Mouse (Mus musculus): ENCODE results near the gene Capzb. TPM values are rescaled to one million over a fixed set of nuclear protein-coding genes. Genes with fewer than 3 reads are reported as not detected.

Capzb gene
- polyA plus RNA-seq, 1 experiment, result 167 TPM

GRCm38 (mm10) chr4:139268242-139268641 is 75.5 kb downstream of the Capzb start:
- H3K36me3 ChIP-seq (ENCODE audit: control insufficient read depth, insufficient read depth, low read length), result peaks cover 15% of the 10 kb centered on the region
- no peak overlapping the region for H3K27ac ChIP-seq (ENCODE audit: control insufficient read depth, insufficient read depth, low read length)
- 93% methylated on average over 1 of the region's 1 CpGs for WGBS
- no peak for DNase-seq
- TF ChIP-seq POLR2A (IDR thresholded peaks at IDR 0.05; ENCODE audit: control insufficient read depth, extremely low read depth, insufficient read depth, low read length, poor library complexity), result no peak
- TF ChIP-seq CTCF (IDR thresholded peaks at IDR 0.05; ENCODE audit: borderline replicate concordance, control insufficient read depth, extremely low read depth, insufficient read depth, low read length, poor library complexity), result no peak
- no peaks in the 10 kb centered on the region for H3K4me1 ChIP-seq (replicated peaks; ENCODE audit: control insufficient read depth, insufficient read depth, low read length)
- no peak overlapping the region for H3K4me3 ChIP-seq (ENCODE audit: control insufficient read depth, insufficient read depth, low read length)
- no peaks in the 10 kb centered on the region for H3K27me3 ChIP-seq (ENCODE audit: control insufficient read depth, insufficient read depth, low read length)

GRCm38 (mm10) chr4:139270168-139270567 is 77.5 kb downstream of the Capzb start:
- Histone ChIP-seq H3K4me3 (ENCODE audit: control insufficient read depth, insufficient read depth, low read length) (no peak overlapping the region), H3K4me1 (replicated peaks; ENCODE audit: control insufficient read depth, insufficient read depth, low read length) (no peaks in the 10 kb centered on the region), H3K36me3 (ENCODE audit: control insufficient read depth, insufficient read depth, low read length) (0 out of 2 replicates have a peak, but pooled peaks cover 5% of the 10 kb centered on the region), H3K27ac (ENCODE audit: control insufficient read depth, insufficient read depth, low read length) (no peak overlapping the region), H3K27me3 (ENCODE audit: control insufficient read depth, insufficient read depth, low read length) (no peaks in the 10 kb centered on the region)
- no peak for DNase-seq
- WGBS, result 99% methylated on average over 3 of the region's 3 CpGs
- no peak for TF ChIP-seq POLR2A (IDR thresholded peaks at IDR 0.05; ENCODE audit: control insufficient read depth, extremely low read depth, insufficient read depth, low read length, poor library complexity)
- TF ChIP-seq CTCF (IDR thresholded peaks at IDR 0.05; ENCODE audit: borderline replicate concordance, control insufficient read depth, extremely low read depth, insufficient read depth, low read length, poor library complexity), result no peak

GRCm38 (mm10) chr4:139271562-139271961 is 78.9 kb downstream of the Capzb start:
- Histone ChIP-seq H3K4me1 (replicated peaks; ENCODE audit: control insufficient read depth, insufficient read depth, low read length) (no peaks in the 10 kb centered on the region), H3K27me3 (ENCODE audit: control insufficient read depth, insufficient read depth, low read length) (no peaks in the 10 kb centered on the region), H3K36me3 (ENCODE audit: control insufficient read depth, insufficient read depth, low read length) (0 out of 2 replicates have a peak, but pooled peaks cover 6% of the 10 kb centered on the region), H3K27ac (ENCODE audit: control insufficient read depth, insufficient read depth, low read length) (no peak overlapping the region), H3K4me3 (ENCODE audit: control insufficient read depth, insufficient read depth, low read length) (no peak overlapping the region)
- TF ChIP-seq CTCF (IDR thresholded peaks at IDR 0.05; ENCODE audit: borderline replicate concordance, control insufficient read depth, extremely low read depth, insufficient read depth, low read length, poor library complexity), result no peak
- TF ChIP-seq POLR2A (IDR thresholded peaks at IDR 0.05; ENCODE audit: control insufficient read depth, extremely low read depth, insufficient read depth, low read length, poor library complexity), result no peak
- no peak for DNase-seq
- 91% methylated on average over 9 of the region's 9 CpGs for WGBS

- H3K4me3 ChIP-seq (ENCODE audit: control insufficient read depth, insufficient read depth, low read length), result no peak overlapping the region
- H3K4me1 ChIP-seq (replicated peaks; ENCODE audit: control insufficient read depth, insufficient read depth, low read length), result no peaks in the 10 kb centered on the region
- DNase-seq, result no peak
- 95% methylated on average over 10 of the region's 10 CpGs for WGBS
- 0 out of 2 replicates have a peak, but pooled peaks cover 6% of the 10 kb centered on the region for H3K36me3 ChIP-seq (ENCODE audit: control insufficient read depth, insufficient read depth, low read length)
- no peak overlapping the region for H3K27ac ChIP-seq (ENCODE audit: control insufficient read depth, insufficient read depth, low read length)
- H3K27me3 ChIP-seq (ENCODE audit: control insufficient read depth, insufficient read depth, low read length), result no peaks in the 10 kb centered on the region
- TF ChIP-seq CTCF (IDR thresholded peaks at IDR 0.05; ENCODE audit: borderline replicate concordance, control insufficient read depth, extremely low read depth, insufficient read depth, low read length, poor library complexity) (no peak), POLR2A (IDR thresholded peaks at IDR 0.05; ENCODE audit: control insufficient read depth, extremely low read depth, insufficient read depth, low read length, poor library complexity) (no peak)
Observed at GRCm38 (mm10) chr4:139272951-139273680, 80.4 kb downstream of the Capzb start.

GRCm38 (mm10) chr4:139274573-139274972 is 81.9 kb downstream of the Capzb start:
- TF ChIP-seq POLR2A (IDR thresholded peaks at IDR 0.05; ENCODE audit: control insufficient read depth, extremely low read depth, insufficient read depth, low read length, poor library complexity) (no peak), CTCF (IDR thresholded peaks at IDR 0.05; ENCODE audit: borderline replicate concordance, control insufficient read depth, extremely low read depth, insufficient read depth, low read length, poor library complexity) (no peak)
- 92% methylated on average over 7 of the region's 7 CpGs for WGBS
- Histone ChIP-seq H3K4me1 (replicated peaks; ENCODE audit: control insufficient read depth, insufficient read depth, low read length) (no peaks in the 10 kb centered on the region), H3K4me3 (ENCODE audit: control insufficient read depth, insufficient read depth, low read length) (no peak overlapping the region), H3K27ac (ENCODE audit: control insufficient read depth, insufficient read depth, low read length) (no peak overlapping the region), H3K36me3 (ENCODE audit: control insufficient read depth, insufficient read depth, low read length) (peaks cover 6% of the 10 kb centered on the region; the same call in 1 of the 2 replicates), H3K27me3 (ENCODE audit: control insufficient read depth, insufficient read depth, low read length) (no peaks in the 10 kb centered on the region)
- no peak for DNase-seq

- DNase-seq, result no peak
- Histone ChIP-seq H3K27me3 (ENCODE audit: control insufficient read depth, insufficient read depth, low read length) (no peaks in the 10 kb centered on the region), H3K27ac (ENCODE audit: control insufficient read depth, insufficient read depth, low read length) (no peak overlapping the region), H3K36me3 (ENCODE audit: control insufficient read depth, insufficient read depth, low read length) (peaks cover 24% of the 10 kb centered on the region), H3K4me1 (replicated peaks; ENCODE audit: control insufficient read depth, insufficient read depth, low read length) (no peaks in the 10 kb centered on the region), H3K4me3 (ENCODE audit: control insufficient read depth, insufficient read depth, low read length) (no peak overlapping the region)
- TF ChIP-seq CTCF (IDR thresholded peaks at IDR 0.05; ENCODE audit: borderline replicate concordance, control insufficient read depth, extremely low read depth, insufficient read depth, low read length, poor library complexity) (0 out of 2 replicates have a peak, but pooled peaks have one; percentile 16), POLR2A (IDR thresholded peaks at IDR 0.05; ENCODE audit: control insufficient read depth, extremely low read depth, insufficient read depth, low read length, poor library complexity) (no peak)
- 94% methylated on average over 7 of the region's 7 CpGs for WGBS
Observed at GRCm38 (mm10) chr4:139276411-139276810, 83.7 kb downstream of the Capzb start.
